Mouse (Mus musculus): ENCODE results near the gene Gm26602. TPM values are rescaled to one million over a fixed set of nuclear protein-coding genes. Genes with fewer than 3 reads are reported as not detected.
A peak's percentile ranks its signal among the peaks of the same experiment; 100 is the strongest.
"Not testable (repeated sequence)": the region's sequence is repeated elsewhere in the genome, so short reads cannot be mapped to it uniquely, and the experiment has no call there.

The Gm26602 gene
- polyA plus RNA-seq, 1 experiment from 2014 or later = 20.3 TPM

DNA sequence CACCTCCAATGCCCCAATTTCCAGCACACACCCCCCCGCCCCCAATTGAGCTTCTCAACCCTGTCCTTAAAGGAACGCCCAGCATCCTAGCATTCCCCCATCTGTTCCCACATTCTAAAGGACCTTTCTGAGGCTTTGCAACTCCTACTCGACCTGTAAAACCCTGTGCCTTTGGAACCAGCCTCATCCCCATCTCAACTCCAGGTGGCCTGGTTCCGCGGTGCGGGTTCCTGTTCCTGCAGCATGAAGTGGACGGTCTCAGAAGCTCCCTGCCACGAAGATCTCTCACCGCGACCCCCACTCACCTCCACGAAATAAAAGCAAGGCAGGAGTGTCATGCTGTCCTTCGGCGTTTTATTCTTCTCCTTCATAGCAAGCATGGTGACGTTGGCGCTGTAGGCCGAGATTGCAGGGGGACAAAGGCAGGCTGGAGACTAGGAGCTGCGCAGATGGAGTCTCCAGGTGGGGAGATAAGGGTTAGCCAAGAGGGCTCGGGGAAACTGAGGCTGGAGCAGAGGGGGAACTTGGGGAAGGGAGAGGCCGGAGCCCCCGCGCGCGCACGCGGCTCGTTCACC is 36.9 kb upstream of the Gm26602 start:
- no peak; the same call in 1 of the 2 replicates for ATAC-seq (ENCODE audit: low FRiP score, low read depth)

GRCm38 (mm10) chr10:79874290-79874862 is 36.3 kb upstream of the Gm26602 start, which contains the start of the genes Prtn3 and Plppr3:
Prtn3 (plus strand) TSS chr10:79874476.
Plppr3 (minus strand) TSS chr10:79874634.
- Histone ChIP-seq H3K9ac (peak within 1 kb of the TSS; percentile 94), H3K4me3 (peak within 1 kb of the TSS; percentile 79), H3K36me3 (peaks cover 24% of the 10 kb centered on the region), H3K27ac (peak within 1 kb of the TSS; percentile 86), H3K4me2 (replicated peaks) (peak within 1 kb of the TSS; percentile 76), H3K9me3 (no peaks in the 10 kb centered on the region), H3K4me1 (peaks cover 22% of the 10 kb centered on the region), H3K27me3 (no peaks in the 10 kb centered on the region)
- peak; percentile 87 for ATAC-seq (ENCODE audit: low FRiP score, low read depth)
- 1% methylated on average over 54 of the region's 57 CpGs for WGBS

More for the DNA sequence above, 36.9 kb upstream of the Gm26602 start:
- Histone ChIP-seq H3K36me3 (peaks cover 28% of the 10 kb centered on the region), H3K4me3 (peak overlapping the region; percentile 79), H3K9ac (peak overlapping the region; percentile 94), H3K27ac (peak overlapping the region; percentile 86), H3K4me1 (peaks cover 22% of the 10 kb centered on the region), H3K4me2 (replicated peaks) (peak overlapping the region; percentile 76), H3K27me3 (no peaks in the 10 kb centered on the region), H3K9me3 (no peaks in the 10 kb centered on the region)
- 2% methylated on average over 26 of the region's 26 CpGs for WGBS

GRCm38 (mm10) chr10:79877174-79877573 is 33.5 kb upstream of the Gm26602 start:
- no peaks in the 10 kb centered on the region for H3K9me3 ChIP-seq
- no peak overlapping the region for H3K27ac ChIP-seq
- WGBS = 43% methylated on average over 1 of the region's 1 CpGs
- no peaks in the 10 kb centered on the region for H3K36me3 ChIP-seq
- ATAC-seq (ENCODE audit: low FRiP score, low read depth) = no peak
- no peak overlapping the region for H3K4me3 ChIP-seq
- no peak overlapping the region for H3K4me2 ChIP-seq (replicated peaks)
- peaks cover 30% of the 10 kb centered on the region for H3K4me1 ChIP-seq
- H3K9ac ChIP-seq = no peak overlapping the region
- H3K27me3 ChIP-seq = peaks cover 3% of the 10 kb centered on the region; the same call in 1 of the 2 replicates

GRCm38 (mm10) chr10:79877757-79878156 is 32.9 kb upstream of the Gm26602 start:
- Histone ChIP-seq H3K4me1 (peaks cover 31% of the 10 kb centered on the region), H3K4me2 (replicated peaks) (no peak overlapping the region), H3K27ac (no peak overlapping the region), H3K27me3 (peaks cover 7% of the 10 kb centered on the region), H3K4me3 (no peak overlapping the region), H3K36me3 (no peaks in the 10 kb centered on the region), H3K9ac (no peak overlapping the region), H3K9me3 (no peaks in the 10 kb centered on the region)
- ATAC-seq (ENCODE audit: low FRiP score, low read depth) = no peak
- WGBS = 50% methylated on average over 12 of the region's 12 CpGs

DNA sequence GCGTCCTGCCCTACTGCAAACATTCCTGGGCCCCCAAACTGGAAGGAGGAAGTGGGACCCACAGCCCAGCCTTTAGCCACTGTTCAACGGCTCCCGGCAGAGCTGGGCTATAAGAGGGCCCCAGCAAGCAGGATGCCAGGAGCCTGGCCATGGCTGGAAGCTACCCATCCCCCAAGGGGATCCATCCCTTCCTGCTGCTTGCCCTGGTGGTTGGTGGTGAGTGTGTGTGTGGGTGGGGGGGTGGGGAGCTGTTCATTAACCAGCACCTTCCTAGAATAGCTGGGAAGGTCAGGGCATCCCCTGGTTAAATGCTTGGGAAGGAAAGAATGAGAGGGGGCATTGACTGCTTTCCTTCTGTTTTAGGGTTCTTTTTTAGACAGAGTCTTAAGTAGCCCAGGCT is 31.1 kb upstream of the Gm26602 start:
- Histone ChIP-seq H3K9me3 (no peaks in the 10 kb centered on the region), H3K4me1 (peaks cover 32% of the 10 kb centered on the region)
- ATAC-seq (ENCODE audit: low FRiP score, low read depth) = no peak

DNA sequence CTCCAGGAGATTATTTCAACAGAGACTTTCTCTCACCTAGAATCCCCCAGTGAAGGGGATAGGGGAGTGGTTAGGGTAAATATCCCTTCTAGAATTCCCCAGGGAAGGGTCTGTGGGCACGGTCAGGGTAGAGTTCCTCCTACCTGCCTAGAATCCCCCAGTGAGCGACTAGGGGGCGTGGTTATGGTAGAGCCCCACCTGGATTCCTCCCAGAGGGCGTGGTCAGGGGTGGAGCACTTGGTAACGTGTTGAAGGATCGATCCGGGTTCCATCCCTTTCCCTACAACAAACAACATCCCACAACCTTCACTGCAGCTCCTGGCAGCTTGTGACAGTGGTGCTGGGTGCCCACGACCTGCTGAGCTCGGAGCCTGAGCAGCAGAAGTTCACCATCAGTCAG is 29.9 kb upstream of the Gm26602 start:
- Histone ChIP-seq H3K9ac (no peak overlapping the region), H3K4me2 (replicated peaks) (no peak overlapping the region)
- no peak for ATAC-seq (ENCODE audit: low FRiP score, low read depth)

More for the DNA sequence above, 31.1 kb upstream of the Gm26602 start:
- Histone ChIP-seq H3K4me3 (no peak overlapping the region), H3K27me3 (peaks cover 14% of the 10 kb centered on the region), H3K36me3 (no peaks in the 10 kb centered on the region), H3K27ac (no peak overlapping the region), H3K4me2 (replicated peaks) (no peak overlapping the region), H3K9ac (0 out of 2 replicates have a peak overlapping the region, but pooled peaks have one; percentile 39)
- WGBS = 34% methylated on average over 3 of the region's 3 CpGs

DNA sequence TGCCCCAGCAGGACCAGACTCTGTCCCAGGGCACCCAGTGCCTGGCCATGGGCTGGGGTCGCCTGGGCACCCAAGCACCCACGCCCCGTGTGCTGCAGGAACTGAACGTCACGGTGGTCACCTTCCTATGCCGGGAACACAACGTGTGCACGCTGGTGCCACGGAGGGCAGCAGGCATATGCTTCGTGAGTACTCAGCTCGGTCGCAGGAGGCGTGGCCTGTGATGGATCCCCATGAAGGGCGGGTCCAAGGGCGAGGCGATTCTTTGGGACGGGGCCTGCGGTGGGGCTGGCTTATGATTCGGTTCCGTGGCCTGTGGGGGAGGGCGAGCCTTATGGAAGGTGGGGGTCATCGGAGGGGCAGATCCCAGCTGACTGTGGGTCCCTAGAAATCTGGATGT is 28.7 kb upstream of the Gm26602 start:
- no peak overlapping the region for H3K27ac ChIP-seq
- WGBS = 6% methylated on average over 22 of the region's 22 CpGs
- H3K36me3 ChIP-seq = no peaks in the 10 kb centered on the region
- no peaks in the 10 kb centered on the region for H3K9me3 ChIP-seq
- H3K4me2 ChIP-seq (replicated peaks) = peak overlapping the region; percentile 57
- H3K4me1 ChIP-seq = peaks cover 23% of the 10 kb centered on the region
- H3K9ac ChIP-seq = peak overlapping the region; percentile 36; the same call in 1 of the 2 replicates
- peak; percentile 9; the same call in 1 of the 2 replicates for ATAC-seq (ENCODE audit: low FRiP score, low read depth)
- peaks cover 14% of the 10 kb centered on the region for H3K27me3 ChIP-seq
- peak overlapping the region; percentile 24 for H3K4me3 ChIP-seq

More for the DNA sequence above, 29.9 kb upstream of the Gm26602 start:
- no peak overlapping the region for H3K27ac ChIP-seq
- H3K4me3 ChIP-seq = no peak overlapping the region
- no peaks in the 10 kb centered on the region for H3K36me3 ChIP-seq
- WGBS = 13% methylated on average over 9 of the region's 9 CpGs
- peaks cover 14% of the 10 kb centered on the region for H3K27me3 ChIP-seq
- H3K9me3 ChIP-seq = no peaks in the 10 kb centered on the region
- peaks cover 23% of the 10 kb centered on the region for H3K4me1 ChIP-seq

GRCm38 (mm10) chr10:79883297-79884084 is 27.2 kb upstream of the Gm26602 start:
- 13% methylated on average over 22 of the region's 22 CpGs for WGBS
- peaks cover 23% of the 10 kb centered on the region for H3K4me1 ChIP-seq
- H3K36me3 ChIP-seq = no peaks in the 10 kb centered on the region
- no peak overlapping the region for H3K9ac ChIP-seq
- peak overlapping the region; percentile 14; the same call in 1 of the 2 replicates for H3K4me2 ChIP-seq (replicated peaks)
- no peak overlapping the region for H3K27ac ChIP-seq
- H3K4me3 ChIP-seq = 0 out of 2 replicates have a peak overlapping the region, but pooled peaks have one; percentile 8
- peaks cover 14% of the 10 kb centered on the region for H3K27me3 ChIP-seq
- no peaks in the 10 kb centered on the region for H3K9me3 ChIP-seq
- 0 out of 2 replicates have a peak, but pooled peaks have one; percentile 16 for ATAC-seq (ENCODE audit: low FRiP score, low read depth)

DNA sequence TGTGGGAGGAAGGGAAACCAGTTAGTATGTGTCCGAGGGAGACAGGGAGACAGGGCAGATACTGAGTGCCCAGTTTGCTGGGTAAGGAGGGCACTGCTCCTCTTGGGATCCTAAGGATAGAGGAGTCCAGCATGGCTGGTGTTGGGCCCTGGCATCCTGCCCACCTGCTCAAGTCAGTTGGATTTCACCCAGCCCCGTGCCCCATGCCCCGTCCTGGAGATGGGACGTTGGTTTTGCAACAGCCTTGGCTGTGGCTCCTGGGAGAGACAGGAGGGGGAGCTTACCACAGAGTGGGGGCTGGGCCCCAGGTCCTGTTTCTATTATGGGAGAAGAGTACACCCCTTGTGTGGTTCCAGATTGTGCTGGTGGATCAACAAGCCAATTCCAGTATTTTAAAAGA is 26.2 kb upstream of the Gm26602 start:
- 75% methylated on average over 4 of the region's 4 CpGs for WGBS
- Histone ChIP-seq H3K4me2 (replicated peaks) (no peak overlapping the region), H3K9ac (no peak overlapping the region), H3K36me3 (no peaks in the 10 kb centered on the region), H3K4me3 (no peak overlapping the region), H3K4me1 (peaks cover 23% of the 10 kb centered on the region), H3K9me3 (no peaks in the 10 kb centered on the region), H3K27ac (no peak overlapping the region), H3K27me3 (peaks cover 14% of the 10 kb centered on the region)
- no peak for ATAC-seq (ENCODE audit: low FRiP score, low read depth)

DNA sequence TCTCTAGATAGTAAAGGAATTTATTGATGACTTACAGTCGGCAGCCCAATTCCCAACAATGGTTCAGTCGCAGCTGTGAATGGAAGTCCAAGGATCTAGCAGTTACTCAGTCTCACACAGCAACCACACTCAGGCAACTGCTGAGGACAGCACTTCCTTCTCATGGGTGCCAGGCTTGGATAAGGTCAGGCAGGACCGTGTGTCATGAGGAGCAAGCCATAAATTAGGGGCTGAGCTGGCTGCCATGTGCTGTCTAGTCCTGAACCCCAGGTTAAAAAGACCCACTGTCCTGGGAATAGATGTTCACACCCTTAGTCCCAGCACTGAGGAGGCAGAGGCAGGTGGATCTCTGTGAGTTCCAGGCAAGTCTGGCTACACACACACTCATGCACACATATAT is 25.7 kb upstream of the Gm26602 start:
- H3K36me3 ChIP-seq; H3K9ac ChIP-seq; H3K27ac ChIP-seq; H3K9me3 ChIP-seq; ATAC-seq (ENCODE audit: low FRiP score, low read depth); H3K4me3 ChIP-seq; H3K4me2 ChIP-seq (replicated peaks): not testable (repeated sequence)
- Histone ChIP-seq H3K4me1 (peaks cover 23% of the 10 kb centered on the region), H3K27me3 (peaks cover 14% of the 10 kb centered on the region)
- 69% methylated on average over 3 of the region's 3 CpGs for WGBS

DNA sequence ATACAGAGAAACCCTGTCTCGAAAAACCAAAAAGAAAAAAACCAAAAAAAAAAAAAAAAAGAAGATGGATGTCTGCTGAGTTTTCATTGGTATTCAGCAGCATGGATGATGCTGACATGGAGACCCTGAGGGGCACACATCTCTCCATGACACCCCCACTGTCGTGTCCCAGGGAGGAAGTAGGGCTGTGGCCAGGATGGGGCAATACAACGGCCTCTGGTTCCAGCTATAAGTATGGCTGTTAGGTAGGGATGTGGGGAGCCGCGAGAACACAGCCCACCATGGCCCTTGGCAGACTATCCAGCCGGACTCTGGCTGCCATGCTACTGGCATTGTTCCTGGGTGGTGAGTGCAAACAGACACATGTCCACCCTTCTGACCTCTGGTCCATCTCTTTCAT is 24.6 kb upstream of the Gm26602 start, which contains the start of gene Elane:
Gene Elane, plus strand, starts transcription at position 194 of the 400 bp plus-strand sequence.
- 82% methylated on average over 6 of the region's 6 CpGs for WGBS
- no peak for ATAC-seq (ENCODE audit: low FRiP score, low read depth)

DNA sequence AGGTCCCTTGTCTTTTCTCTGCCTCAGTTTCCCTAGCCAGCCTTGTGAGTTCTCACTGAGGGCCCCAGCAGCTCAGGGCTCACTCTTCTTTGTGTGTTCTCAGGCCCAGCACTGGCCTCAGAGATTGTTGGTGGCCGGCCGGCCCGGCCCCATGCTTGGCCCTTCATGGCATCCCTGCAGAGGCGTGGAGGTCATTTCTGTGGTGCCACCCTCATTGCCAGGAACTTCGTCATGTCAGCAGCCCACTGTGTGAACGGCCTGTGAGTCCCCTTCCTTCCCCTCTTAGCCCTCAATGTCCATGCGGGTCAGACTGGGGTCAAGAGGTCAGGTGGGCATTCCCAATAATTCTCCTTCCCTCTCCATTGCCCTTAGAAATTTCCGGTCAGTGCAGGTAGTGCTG is 24.0 kb upstream of the Gm26602 start:
- peaks cover 19% of the 10 kb centered on the region for H3K4me1 ChIP-seq
- no peak overlapping the region for H3K4me2 ChIP-seq (replicated peaks)
- no peak for ATAC-seq (ENCODE audit: low FRiP score, low read depth)
- 80% methylated on average over 8 of the region's 8 CpGs for WGBS
- no peaks in the 10 kb centered on the region for H3K36me3 ChIP-seq
- H3K9ac ChIP-seq = no peak overlapping the region
- H3K27me3 ChIP-seq = peaks cover 11% of the 10 kb centered on the region
- no peak overlapping the region for H3K4me3 ChIP-seq
- no peak overlapping the region for H3K27ac ChIP-seq
- no peaks in the 10 kb centered on the region for H3K9me3 ChIP-seq

More for the DNA sequence above, 24.6 kb upstream of the Gm26602 start, which contains the start of gene Elane:
- Histone ChIP-seq H3K4me2 (replicated peaks) (no peak within 1 kb of the TSS), H3K9me3 (no peaks in the 10 kb centered on the region), H3K27ac (no peak within 1 kb of the TSS), H3K36me3 (no peaks in the 10 kb centered on the region), H3K27me3 (peaks cover 14% of the 10 kb centered on the region), H3K4me3 (no peak within 1 kb of the TSS), H3K9ac (no peak within 1 kb of the TSS), H3K4me1 (peaks cover 19% of the 10 kb centered on the region)

All from limb, embryonic 13.5 days (tissue).